Mouse (Mus musculus) thymus, postnatal 25 days (tissue): ENCODE data around the gene Scin.

Experiments
- DNase-seq: peaks from one replicate; pipeline ENCODE4 v3.0.0; 2022

The Scin gene

DNA sequence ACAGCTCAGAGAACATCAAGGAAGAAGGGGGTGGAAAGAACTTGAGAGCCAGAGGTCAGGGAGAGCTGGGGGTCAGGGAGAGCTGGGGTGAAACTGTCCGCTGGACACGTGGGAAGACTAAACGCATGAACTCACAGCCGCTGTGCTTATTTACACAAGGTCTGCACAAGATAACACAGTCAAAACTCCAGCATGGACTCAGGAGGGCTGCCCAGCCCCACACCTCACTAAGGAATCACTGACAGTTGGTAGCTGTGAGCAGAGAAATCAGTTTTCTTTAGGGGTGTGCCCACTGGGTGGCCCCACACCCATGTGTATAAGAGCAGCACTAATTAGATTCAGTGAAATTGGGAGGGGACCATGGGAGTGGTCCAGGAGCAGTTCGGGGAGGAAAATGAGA, 27.2 kb downstream of the Scin start:
- DNase-seq, result no peak

DNA sequence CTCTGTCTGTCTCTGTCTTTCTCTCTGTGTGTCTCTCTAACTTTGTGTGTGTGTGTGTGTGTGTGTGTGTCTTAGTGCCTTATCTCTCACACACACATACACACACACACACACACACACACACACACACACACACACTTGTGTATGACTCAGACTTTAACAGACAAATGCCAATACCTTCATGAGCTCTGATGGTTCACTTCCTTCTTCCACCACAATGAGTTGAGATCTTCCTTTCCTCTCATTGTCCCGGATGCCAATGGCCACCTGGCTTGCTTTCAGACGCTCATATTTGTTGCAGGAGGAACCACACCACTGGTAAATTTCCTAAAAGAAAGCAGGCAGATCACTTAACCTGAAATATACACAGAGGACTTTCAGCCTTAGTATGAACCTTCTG, 29.3 kb downstream of the Scin start:
- DNase-seq, result no peak

DNA sequence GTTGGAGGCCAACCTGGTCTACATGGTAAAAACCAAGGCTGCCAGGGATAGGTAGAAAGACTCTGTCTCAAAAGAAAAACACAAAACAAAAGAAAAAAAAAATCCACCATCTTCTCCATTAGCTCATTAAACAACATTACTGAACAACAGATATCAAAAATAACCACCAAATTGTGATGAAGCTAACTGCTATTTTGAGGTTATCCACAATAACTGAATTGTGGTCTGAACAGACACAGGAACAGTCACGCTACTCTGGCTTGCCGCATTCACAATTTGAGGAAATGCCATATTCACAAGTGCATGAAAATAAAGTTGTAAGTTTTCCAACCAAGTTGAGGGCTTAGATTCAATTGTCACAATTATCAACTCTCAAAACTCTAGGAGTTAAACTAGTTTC, 31.7 kb downstream of the Scin start:
- DNase-seq, result no peak

DNA sequence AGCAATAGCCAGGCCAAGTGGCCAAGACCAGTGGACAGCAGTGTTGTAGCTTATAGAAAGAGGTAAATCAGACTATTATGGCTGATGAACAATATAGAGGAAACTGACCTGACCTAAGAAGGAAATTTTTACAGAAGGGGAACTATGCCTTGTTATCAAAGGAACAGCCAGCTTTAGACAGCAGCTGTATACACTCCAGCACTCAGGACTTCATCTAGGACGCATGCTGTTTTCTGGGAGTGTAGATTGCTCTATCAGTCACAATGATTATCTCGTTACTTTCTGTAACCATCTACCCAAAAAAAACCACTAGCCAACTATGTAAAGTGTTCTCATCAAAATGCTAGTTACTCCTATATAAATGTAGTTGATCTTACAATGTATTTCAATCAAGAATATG, 34.6 kb downstream of the Scin start:
- no peak for DNase-seq

DNA sequence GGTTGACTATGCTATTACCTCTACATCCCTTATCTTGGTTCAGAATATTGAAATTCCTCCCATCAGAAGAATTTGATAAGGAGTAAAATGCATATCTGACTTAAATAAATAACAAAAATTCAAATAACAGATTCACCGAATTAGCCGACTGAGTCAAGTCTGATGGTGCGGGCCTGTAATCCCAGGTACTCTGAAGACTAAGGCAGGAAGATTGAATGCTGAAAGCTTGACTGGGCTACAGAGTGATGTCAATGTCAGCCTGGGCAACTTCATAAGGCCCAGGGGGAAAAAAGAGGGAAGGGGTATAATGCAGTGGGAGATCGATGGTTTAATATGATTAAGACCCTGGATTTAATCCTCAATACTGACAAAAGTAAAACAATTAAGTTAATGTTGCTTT, 36.6 kb downstream of the Scin start:
- DNase-seq, result no peak

DNA sequence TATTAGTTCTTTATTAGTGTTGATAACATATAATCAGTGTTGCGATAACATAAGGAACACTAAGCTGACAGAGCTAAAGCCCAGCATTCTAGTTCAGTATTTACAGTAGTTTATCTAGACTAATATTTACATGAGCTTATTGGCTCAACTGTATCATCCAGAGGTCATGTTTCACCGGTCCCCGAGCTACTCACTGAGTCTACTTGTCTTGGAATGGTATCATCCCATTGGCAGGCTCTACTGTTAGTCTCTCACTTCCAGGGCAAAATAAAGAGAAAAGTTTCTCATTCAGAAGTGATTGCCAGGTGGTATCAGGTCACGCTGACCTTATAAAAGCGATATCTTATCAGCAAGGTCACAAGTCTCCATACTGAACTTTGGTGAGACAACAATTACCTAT, 37.0 kb downstream of the Scin start:
- no peak for DNase-seq

DNA sequence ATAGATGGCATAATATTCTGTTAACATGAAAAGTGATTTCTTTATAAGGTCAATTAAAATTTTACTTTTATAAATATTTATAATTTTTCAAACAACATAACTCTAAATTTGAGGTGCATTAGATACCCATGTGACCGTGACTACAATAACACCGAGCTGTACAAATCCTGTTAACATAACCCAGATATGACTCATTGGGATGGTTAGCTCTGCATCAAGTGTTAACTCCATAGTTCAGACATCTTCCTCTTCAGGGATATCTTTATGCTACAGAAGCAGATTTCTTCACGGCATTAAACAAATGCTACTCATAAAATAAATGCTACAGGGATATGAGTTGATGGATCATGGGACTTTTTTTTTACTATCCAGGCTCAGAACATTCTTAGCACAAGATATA, 37.6 kb downstream of the Scin start:
- DNase-seq, result no peak

DNA sequence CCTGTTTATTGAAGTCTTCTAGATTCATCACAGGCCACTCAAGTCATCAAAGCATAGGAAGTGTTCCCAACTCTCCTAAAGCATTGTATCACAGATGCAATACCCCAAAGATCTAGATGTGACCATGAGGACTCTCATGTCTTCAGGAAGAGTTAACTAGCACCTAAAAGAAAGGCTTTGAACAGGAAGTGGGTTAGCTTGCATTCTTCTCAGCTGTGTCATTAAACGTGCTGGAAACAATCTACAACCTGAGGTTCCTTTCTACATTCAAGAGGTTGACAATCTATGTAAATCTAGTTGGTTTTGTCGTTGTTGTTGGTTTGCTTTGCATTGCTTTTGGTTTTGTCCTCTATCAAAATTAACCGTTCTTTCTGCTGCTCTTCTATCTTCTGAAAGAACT, 44.0 kb downstream of the Scin start:
- peak; percentile 12 for DNase-seq

DNA sequence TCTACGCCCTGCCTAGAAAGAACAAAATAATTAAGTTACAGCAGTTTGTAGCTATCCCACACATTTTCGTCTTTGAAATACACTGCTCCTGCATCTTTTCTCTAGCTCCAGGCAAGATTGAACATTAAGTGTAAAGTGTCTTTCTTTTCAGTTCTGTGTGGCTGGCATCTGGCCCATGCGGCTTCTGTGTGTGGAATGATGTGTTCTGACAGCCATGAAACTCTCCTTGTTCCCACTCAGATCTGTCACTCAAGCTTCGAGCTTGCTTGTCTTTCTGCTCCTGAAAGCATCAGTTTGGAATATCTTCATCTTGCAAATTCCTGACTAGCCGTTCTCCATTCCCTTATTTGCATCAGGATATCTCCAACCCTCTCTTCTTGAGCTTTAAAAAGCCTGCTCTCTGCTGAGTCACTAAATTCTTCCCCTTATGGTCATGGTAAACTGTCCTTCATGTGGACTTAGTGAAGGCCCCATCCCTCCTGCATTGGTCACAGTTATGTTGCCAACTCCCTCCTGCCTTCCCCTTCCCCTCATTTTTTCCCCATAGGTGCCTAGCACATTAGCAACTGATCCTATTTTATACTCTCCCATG, 48.2 kb downstream of the Scin start:
- DNase-seq, result no peak

DNA sequence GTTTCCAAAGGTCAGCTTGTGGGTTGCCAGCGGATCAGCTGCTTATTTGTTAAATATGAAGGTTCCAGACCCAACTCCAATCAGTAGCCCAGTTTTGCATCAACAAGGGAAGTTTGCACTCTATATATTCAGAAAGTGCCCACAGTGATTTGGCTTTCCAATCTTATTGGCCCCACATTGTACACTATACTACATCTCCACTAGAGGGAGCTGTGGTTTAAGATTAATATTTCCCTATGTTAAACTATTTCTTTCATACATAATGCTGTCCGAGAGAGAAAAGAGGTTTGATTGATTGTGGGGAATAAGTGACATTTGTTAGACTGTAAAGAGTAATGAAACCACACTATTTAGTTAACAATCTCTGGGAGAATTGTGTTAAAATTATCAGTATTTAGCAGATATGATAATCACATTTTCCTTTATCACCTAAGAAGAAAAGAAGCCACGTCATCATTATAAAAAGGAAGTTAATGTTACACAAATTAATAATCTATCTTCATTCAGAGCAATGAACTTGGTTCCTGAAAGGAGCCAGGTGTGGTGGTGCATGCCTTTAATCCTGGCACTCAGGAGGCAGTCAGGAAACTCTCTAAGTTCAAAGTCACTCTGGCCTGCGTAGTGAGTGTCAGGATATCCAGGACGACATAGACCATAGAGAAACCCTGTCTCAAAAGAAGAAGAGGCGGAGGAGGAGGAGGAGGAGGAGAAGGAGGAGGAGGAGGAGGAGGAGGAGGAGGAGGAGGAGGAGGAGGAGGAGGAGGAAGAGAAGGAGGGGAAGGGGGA, 51.4 kb downstream of the Scin start:
- no peak for DNase-seq

DNA sequence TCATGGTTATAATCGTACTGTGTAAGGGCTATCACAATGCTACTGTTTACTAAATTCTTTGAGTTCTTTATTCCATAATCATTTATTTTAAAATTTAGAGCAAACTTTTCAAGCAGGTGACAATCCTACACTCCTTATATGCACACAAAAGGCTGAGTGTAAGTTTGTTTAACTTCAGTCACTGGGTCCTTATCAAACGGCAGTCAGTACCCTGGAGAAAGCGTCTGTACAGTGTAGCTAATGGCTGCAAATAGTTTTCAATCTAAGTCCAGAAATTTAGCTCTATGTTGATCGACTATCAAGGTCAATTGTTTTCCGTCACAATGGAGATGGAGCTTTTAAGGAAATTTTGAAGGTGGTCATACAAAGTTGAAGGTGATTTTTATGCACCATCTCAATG, 52.0 kb downstream of the Scin start:
- DNase-seq, result no peak

DNA sequence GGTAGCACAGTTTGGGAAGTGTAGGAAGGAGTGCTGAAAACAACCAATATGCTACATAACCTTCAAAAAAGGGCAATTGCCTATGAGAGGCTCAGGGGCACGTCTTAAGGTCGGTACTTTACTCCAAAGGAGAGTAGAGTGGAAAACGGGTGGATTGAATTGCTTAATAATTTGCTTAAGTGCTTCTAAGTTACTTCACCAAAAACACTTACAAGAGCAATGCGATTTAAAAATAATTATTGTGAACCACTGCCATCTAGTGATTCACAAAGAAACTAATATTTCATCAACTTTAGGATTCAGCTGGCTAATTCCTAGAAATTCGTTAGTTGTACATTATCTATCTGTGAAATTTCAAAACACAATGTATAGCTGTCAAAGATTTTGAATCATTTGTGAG, 60.4 kb downstream of the Scin start:
- no peak for DNase-seq

DNA sequence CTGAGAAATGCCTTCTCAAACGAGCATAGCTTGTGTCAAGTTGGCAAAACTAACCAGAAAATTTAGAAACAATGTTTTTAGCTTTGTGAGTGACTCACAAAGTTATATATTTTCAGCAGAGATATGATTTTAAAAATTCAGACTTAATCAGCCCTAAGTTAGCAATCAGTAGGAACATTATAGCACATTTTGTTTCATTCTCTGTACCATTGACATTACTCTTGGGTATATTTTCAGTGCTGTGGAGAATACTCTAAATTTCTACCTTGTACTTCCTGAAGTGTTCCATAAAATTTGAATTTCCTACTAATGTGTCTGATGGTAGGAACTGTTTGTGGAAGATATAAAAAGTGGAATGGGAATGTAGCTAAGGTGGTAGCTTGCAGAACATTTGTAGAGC, 87.0 kb downstream of the Scin start:
- DNase-seq, result no peak

DNA sequence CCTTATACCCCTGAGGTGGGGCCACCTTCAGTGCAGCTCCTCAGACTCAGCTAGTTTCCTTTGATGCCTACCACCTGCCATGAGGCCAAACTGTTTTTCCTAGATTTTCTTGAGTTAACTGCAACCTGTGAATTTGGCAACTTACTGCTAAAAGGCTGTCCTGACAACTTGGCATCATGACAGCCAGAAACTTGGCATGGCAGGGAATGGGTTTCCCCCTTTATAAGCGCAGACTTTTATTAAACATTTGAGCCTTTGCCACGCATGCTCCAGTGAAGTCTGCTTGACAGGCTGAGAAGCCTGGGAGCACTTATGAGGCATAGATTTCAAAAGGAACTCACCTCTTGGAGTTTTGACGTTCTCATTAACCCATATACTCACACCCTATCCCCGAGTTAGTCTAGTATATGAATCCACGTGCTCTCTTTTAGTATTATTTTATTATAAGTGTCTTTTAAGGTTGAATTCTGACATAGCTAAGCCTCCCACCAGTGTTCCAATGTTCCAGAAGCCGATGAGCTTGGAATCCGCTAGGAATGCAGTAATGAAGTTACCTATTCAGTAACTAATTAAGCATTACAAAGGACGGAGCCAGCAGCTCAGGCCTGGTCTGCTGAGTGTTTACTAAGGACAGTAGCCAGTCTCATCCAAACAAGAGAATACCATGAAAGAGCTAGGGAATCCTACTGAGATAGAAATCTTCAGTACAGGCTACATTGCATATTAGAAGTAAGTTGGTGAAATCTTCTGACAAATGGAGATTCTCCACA, 90.0 kb downstream of the Scin start:
- DNase-seq, result no peak

DNA sequence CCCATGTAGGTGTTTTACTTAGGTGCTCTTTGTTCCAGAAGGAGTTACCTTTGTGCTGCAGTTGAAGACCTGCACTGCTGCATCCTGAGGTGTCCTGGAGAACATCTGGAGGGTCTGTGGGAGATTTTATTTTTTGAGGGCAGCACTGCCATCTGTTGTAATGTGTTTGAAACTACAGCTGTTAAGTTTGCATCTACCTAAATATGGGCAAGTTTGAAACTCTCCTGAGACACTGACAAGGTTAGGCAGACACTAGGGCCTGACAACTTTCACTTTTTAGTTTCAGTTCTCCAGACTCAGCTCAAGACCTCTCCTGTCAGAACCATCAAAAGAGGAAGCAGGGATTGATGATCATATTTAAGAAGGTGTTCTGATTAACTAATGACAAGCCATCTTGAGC, 94.0 kb downstream of the Scin start:
- peak; percentile 56 for DNase-seq

DNA sequence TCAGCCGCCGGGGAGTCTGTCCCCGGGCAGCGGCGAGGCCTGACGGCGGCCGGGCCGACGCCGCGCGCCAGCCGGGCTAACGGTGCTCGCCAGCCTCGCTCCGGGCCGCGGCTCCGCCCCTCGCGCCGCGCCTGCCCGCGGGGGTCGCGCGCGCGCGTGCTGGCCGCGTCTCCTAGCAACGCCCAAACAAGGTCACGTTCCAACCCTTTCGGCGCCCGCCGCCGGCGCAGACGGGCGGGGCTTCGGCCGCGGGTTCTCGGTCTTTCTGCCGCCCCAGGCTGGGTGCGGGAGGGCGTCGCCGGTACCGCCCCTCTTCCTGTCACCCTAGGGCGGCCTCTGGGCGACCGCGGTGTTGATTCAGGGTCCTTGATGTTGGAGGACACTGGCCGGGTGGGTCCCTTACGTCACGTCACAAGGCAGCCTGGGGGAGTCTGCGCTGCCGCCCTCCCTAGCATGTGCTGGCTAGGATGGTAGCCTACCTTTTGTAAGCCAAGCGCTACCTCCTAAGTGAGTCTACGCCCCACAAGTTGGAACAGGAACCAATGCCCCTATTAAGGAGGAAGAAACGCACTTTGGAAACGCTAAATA, 96.1 kb downstream of the Scin start, which contains the start of gene Arl4a:
TSS of gene Arl4a (minus strand) at position 150 of the 588 bp plus-strand sequence.
- peak; percentile 93 for DNase-seq

DNA sequence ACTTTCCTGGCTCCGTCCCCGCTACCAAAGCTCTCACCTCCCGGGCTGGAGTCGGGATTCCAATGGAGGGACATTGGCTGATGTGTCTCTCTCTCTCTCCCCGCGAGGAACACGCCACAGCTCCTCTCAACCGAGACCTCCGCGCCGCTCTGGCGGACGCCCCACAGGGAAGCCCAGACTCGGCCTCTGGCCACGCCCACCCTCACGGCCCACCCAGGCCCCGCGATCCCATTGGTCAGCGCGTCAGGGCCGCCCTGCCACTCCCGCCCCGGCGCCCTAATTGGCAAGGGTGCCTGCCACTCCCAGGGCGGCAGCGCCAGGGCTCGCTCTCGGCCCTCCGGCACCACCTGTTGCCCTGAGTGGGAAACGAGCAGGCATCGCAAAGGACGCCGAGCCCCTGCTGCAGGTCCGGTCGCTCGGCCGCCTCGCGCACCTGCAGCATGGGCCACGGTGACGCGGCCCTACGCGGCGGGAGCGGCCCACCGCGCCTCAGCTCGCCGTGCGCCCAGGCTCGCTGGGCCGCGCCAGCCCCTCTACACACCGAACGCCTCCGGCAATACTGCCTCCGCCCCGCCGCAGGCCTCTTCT, 96.7 kb downstream of the Scin start:
- peak; percentile 100 for DNase-seq

DNA sequence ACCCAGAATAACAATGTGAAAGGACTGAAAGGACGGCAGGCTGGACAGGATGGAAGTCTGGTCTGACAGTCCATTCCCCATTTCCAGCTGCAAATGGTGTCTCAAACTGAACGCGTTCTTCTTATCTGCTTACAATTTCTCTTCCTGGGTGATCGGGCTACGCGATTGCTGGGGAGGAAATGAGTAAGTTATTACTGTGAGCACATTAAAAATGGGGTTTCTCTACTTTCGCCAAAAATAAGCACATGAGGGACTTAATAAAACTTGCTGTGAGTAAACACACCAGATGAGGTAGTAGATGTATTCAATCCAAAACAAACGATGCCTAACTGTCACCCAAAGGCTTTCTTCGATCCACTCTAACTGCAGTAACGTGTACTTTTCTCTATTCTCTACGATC, 97.4 kb downstream of the Scin start:
- DNase-seq, result peak; percentile 25

DNA sequence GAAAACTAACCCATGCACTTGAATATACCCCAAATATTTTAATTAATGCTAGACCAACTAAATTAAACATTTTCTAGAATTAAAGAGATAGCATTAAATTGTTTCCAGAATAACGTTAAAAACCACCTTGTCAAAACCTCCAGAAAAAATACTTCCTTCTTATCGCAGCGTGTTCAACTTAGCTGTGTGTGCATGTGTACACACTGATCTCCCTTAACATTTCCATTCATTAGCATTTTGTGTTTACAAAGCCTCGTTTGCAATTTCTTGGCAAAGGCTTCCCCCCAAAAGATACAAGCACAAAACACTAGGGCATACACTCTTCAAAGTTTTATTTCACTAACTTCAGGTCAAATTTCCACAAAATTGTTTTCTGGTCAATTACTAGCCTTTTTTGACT, 98.5 kb downstream of the Scin start:
- no peak for DNase-seq

DNA sequence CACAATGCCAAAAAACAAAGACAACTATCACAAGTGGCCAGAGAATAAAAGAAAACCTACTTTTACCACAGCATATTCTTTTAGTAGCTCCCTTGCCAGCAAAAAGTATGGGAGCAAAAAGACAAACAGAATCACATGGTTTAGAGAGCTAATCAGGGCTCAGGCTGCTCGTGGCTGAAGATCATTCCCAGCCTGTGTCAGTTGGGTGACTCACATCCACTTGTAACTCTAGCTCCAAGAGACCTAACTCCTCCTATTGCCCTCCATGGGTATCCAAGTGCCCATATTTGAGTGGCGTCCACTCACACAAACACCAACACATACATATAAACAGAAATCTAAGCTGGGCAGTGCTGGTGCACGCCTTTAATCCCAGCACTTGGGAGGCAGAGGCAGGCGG, 104.8 kb downstream of the Scin start:
- no peak for DNase-seq

DNA sequence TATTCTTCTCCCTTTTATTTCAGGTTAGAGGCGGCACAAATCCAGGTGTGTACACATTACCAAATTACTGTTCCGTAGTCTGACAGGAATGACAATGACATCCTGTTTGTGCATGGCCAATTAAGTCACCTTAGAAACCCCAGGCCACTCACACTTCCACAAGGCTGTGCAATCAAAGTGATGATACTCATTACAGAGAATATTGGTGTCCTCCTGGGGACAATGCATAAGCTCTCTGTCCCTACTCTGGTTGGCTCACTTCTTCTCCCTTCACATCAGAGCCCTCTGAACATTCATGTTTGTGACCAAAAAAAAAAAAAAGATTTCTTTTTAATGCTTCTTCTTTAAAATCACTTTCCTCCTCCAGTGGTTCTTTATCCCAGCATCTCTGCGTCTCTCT, 106.2 kb downstream of the Scin start:
- DNase-seq, result no peak

DNA sequence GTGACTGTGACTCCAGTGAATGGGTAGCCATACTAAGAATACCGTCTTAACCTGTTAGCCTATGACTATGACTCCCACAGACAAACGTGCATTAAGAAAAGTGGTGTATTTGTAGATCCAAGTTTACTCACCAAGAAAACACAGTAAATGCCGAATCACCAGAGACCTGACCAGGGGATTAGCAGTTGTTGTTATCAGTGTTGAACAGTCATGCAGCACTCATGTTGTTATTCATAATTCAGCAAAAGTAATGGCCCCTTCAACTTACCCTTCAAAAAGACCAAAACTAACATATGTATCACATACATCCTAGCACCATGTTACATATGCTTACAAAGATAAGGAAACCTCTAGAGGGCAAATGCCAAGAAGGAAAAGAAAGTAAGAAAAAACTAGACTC, 106.6 kb downstream of the Scin start:
- no peak for DNase-seq

DNA sequence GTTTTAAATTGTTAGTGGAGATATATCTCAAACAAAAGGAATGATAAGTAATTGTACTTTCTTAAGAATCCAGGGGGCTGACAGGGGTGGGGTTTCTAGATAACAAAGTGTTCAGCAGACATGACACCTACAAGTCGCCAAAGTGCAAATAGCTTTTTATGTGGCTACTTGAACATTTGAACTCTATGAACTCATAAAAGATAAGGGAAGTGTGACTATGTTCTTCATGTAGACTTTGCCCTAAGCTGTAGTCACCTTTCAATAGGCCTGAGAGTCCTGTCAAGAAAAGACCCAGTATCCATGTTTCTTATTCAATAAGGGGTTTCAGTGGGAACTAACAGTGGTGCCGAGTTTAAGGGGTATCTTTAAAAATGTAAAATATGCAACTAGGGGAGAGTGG, 110.1 kb downstream of the Scin start:
- DNase-seq, result no peak
